Mouse (Mus musculus) spleen, adult 2 months (tissue): ENCODE data around the gene Elf5. TPM values are rescaled to one million over a fixed set of nuclear protein-coding genes. Genes with fewer than 3 reads are reported as not detected.

Experiments
- DNase-seq, 2 experiments: peaks; one replicate each; pipeline versions ENCODE4 v3.0.0 to v3.0.0-alpha.2; 2012 to 2021; ENCODE audit warnings: low spot score in 2 of 2, low read depth in 1 of 2
- H3K27ac ChIP-seq: fragments of 200-500 bp; 2 replicates; pipeline ENCODE4 v1.5.1; 2012; ENCODE audit warnings: low read length, inconsistent platforms; ENCODE audit not compliant: insufficient read depth
- H3K27me3 ChIP-seq: fragments of 200-500 bp; 2 replicates; pipeline ENCODE4 v1.6.1; 2012; ENCODE audit warnings: mild to moderate bottlenecking, moderate library complexity, low read length, inconsistent platforms; ENCODE audit not compliant: control insufficient read depth, insufficient read depth
- H3K36me3 ChIP-seq: fragments of 200-500 bp; 2 replicates; pipeline ENCODE4 v1.6.1; 2012; ENCODE audit warnings: mild to moderate bottlenecking, low read length, inconsistent platforms; ENCODE audit not compliant: control insufficient read depth, insufficient read depth
- H3K4me1 ChIP-seq: fragments of 200-500 bp; 2 replicates; pipeline ENCODE4 v1.6.1; 2011; ENCODE audit warnings: inconsistent platforms; ENCODE audit not compliant: control insufficient read depth, insufficient read depth, insufficient read length
- H3K4me3 ChIP-seq: fragments of 200-500 bp; 2 replicates; pipeline ENCODE4 v1.5.1; 2011; ENCODE audit warnings: mild to moderate bottlenecking, inconsistent platforms; ENCODE audit not compliant: insufficient read depth, insufficient read length; ENCODE audit errors: extremely low read depth
- CTCF ChIP-seq: fragments of 200-500 bp; IDR thresholded peaks from 2 replicates; pipeline ENCODE4 v1.5.1; 2011; ENCODE audit warnings: mild to moderate bottlenecking, inconsistent platforms; ENCODE audit not compliant: insufficient read depth, insufficient read length, insufficient replicate concordance; ENCODE audit errors: extremely low read depth
- POLR2A ChIP-seq: fragments of 200-500 bp; IDR thresholded peaks from 2 replicates; pipeline ENCODE4 v1.6.1; 2011; ENCODE audit warnings: low read depth, low read length, inconsistent platforms
- WGBS: fragments of 180-500 bp; shearing (Covaris S2); methylation state at CpG from one replicate; pipeline ENCODE4 v1.1.7; 2018; 5-methylcytosine and 5-hydroxymethylcytosine counted together
- polyA plus RNA-seq: library from polyadenylated mRNA; depleted of rRNA; stranded (reverse); fragments of >200 nt; gene quantifications from 2 replicates; pipeline ENCODE4 v1.2.3, GENCODE M21; 2012; rRNA removed

The Elf5 gene
- polyA plus RNA-seq: not detected in 2 replicates

GRCm38 (mm10) chr2:103411348-103411747, at the start of gene Elf5:
Gene Elf5 (plus strand): TSS chr2:103411688.
- no peak for DNase-seq
- Histone ChIP-seq H3K4me3 (no peak within 1 kb of the TSS), H3K27me3 (no peaks in the 10 kb centered on the region), H3K36me3 (no peaks in the 10 kb centered on the region), H3K4me1 (no peaks in the 10 kb centered on the region), H3K27ac (no peak within 1 kb of the TSS)
- no peak for TF ChIP-seq CTCF
- TF ChIP-seq POLR2A: no peak
- WGBS: 81% methylated on average over 6 of the region's 6 CpGs

GRCm38 (mm10) chr2:103372541-103372940, 38.9 kb upstream of the Elf5 start:
- no peaks in the 10 kb centered on the region for H3K4me1 ChIP-seq
- 83% methylated on average over 5 of the region's 5 CpGs for WGBS
- H3K27ac ChIP-seq: no peak overlapping the region
- H3K27me3 ChIP-seq: no peaks in the 10 kb centered on the region
- H3K4me3 ChIP-seq: no peak overlapping the region
- H3K36me3 ChIP-seq: no peaks in the 10 kb centered on the region
- TF ChIP-seq POLR2A: no peak
- no peak for TF ChIP-seq CTCF
- no peak for DNase-seq

GRCm38 (mm10) chr2:103379502-103380160, 31.9 kb upstream of the Elf5 start:
- DNase-seq: no peak
- no peaks in the 10 kb centered on the region for H3K27me3 ChIP-seq
- no peaks in the 10 kb centered on the region for H3K36me3 ChIP-seq
- H3K27ac ChIP-seq: no peak overlapping the region
- WGBS: 85% methylated on average over 9 of the region's 9 CpGs
- H3K4me1 ChIP-seq: no peaks in the 10 kb centered on the region
- H3K4me3 ChIP-seq: no peak overlapping the region
- no peak for TF ChIP-seq POLR2A
- no peak for TF ChIP-seq CTCF

GRCm38 (mm10) chr2:103382174-103382573, 29.3 kb upstream of the Elf5 start:
- H3K4me3 ChIP-seq: no peak overlapping the region
- no peak for TF ChIP-seq CTCF
- TF ChIP-seq POLR2A: no peak
- DNase-seq: no peak
- H3K4me1 ChIP-seq: no peaks in the 10 kb centered on the region
- H3K27me3 ChIP-seq: no peaks in the 10 kb centered on the region
- no peak overlapping the region for H3K27ac ChIP-seq
- WGBS: 78% methylated on average over 2 of the region's 2 CpGs
- no peaks in the 10 kb centered on the region for H3K36me3 ChIP-seq

DNA sequence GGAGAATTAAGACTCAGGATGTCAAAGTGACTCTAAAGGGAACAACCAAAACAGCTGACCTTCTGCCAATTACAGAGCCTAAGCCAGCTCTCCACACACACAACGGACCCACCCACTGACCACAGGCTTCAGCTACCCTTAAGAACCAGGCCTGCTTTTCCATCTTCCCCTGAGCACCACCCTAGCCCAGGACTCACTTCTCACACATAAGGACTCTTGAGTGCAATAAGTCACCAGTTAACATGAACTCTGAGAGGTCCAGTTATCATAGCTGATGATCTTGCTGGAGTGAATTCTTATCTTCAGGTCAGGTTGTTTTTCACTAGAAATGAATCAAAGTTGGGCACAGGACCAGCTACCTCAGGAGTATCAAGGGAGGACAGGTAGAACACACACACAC, 23.6 kb upstream of the Elf5 start:
- no peaks in the 10 kb centered on the region for H3K36me3 ChIP-seq
- 91% methylated on average over 1 of the region's 1 CpGs for whole genome bisulfite sequencing
- H3K27me3 ChIP-seq: no peaks in the 10 kb centered on the region
- no peak overlapping the region for H3K4me3 ChIP-seq
- no peaks in the 10 kb centered on the region for H3K4me1 ChIP-seq
- DNase-seq: no peak
- TF ChIP-seq CTCF (no peak), POLR2A (no peak)
- no peak overlapping the region for H3K27ac ChIP-seq

- 79% methylated on average over 1 of the region's 1 CpGs for WGBS
- TF ChIP-seq CTCF (no peak), POLR2A (no peak)
- H3K36me3 ChIP-seq: no peaks in the 10 kb centered on the region
- no peaks in the 10 kb centered on the region for H3K4me1 ChIP-seq
- no peaks in the 10 kb centered on the region for H3K27me3 ChIP-seq
- H3K27ac ChIP-seq: no peak overlapping the region
- H3K4me3 ChIP-seq: no peak overlapping the region
- no peak for DNase-seq
These were observed 23.2 kb upstream of the Elf5 start for GRCm38 (mm10) chr2:103388311-103388710.
